Mouse (Mus musculus): ENCODE data around the gene 4930558K02Rik. TPM values are rescaled to one million over a fixed set of nuclear protein-coding genes. Genes with fewer than 3 reads are reported as not detected.

4930558K02Rik gene
- polyA plus RNA-seq, 1 experiment: not detected

DNA sequence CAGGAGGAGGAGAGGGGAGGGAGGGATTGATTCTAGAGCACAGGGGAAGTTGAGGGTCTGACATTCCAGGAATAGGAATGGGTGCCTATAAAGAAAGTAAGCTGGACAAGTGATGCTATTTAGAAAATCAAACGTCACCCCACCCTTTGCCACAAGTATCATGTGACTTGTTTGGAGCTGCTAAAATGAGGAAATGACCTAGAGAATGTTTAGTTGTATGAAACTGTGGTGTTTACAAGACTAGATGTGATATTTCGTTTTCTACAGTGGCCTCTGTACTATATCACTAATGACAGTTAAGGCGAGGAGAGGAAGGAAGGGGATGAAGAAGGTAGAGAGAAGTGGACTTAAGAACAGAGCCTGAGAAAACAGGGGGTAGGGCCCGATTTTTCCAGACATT lies 19.3 kb upstream of the 4930558K02Rik start:
- DNase-seq (ENCODE audit: low read depth): no peak

DNA sequence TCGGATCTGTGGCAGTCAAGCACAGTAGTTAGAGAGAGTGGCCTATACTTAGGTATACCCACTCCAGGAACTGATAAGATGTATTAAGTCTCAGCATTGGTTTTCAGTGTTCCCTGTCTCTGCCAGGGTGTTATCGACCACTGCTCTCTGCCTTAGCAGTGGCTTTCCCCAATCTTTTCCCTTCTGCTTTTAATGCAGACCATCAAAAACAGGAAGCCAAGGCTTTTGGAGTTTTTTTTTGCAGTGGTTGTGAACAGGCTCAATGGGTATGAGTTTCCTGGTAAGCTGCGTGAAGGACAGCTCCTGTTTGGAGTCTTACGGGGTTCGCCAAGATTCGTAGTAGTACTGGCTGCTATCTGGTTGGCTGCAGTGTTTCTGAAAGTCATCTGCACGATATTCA lies 13.0 kb upstream of the 4930558K02Rik start:
- no peak for DNase-seq (ENCODE audit: low read depth)

DNA sequence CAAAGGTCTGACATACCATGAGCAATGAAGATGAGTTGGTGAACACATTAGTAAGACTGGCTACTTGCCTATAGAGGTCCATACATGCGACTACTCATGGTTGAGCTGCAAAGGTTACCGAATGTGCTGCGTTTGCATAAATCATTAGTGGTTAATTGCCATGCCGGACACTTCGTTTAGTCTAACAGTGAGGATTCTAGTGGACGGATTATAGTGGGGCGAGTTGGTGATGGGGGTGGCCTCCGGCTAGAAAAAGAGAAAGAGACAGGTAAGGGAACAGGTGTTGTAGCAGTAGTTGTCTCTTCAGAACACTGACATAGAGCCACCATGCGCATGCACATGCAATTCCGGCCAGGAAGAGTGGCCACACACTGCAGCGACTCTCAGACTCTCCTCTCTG lies 12.4 kb upstream of the 4930558K02Rik start:
- DNase-seq (ENCODE audit: low read depth): no peak

DNA sequence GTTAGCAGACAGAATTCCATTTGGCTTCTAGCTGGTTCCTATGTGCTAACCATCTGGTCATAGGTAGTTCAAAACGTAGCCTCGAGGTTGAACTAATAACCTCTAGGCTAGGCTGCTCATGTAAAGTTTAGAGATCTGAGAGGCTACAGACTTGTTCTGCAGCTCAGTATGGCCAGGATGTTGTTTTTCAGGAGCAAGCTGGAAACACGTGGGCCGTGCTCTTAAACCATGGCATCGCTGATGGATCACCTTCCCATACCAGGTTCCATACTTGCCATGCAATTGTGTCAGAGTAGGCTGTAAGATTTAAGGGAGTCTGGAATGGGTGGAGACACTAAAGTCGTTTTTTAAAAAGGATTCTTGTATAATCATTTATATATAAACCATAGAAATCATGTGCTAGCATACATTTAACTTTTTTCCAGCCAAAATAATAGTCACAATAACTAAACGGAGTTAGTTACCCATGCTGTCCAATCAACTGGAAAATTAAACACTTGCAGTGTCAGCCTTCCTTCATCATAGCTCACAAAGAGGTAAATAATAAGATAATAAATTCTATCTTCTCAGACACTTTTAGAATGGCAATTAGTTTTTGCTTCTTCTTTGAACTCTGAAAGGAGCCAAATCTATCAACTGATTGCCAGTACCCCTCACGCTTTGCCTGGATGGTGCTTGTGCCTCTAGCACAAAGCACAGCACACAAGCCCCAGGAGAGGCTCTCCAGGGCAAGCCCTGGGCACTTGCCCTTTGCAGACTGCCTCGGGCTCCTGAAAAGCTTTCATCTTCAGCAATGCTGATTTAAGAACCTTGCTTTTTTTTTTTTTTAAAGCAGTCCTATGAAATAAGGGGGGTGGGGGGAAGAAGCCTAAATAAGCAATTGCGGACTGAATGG lies 11.5 kb upstream of the 4930558K02Rik start:
- DNase-seq (ENCODE audit: low read depth): no peak

DNA sequence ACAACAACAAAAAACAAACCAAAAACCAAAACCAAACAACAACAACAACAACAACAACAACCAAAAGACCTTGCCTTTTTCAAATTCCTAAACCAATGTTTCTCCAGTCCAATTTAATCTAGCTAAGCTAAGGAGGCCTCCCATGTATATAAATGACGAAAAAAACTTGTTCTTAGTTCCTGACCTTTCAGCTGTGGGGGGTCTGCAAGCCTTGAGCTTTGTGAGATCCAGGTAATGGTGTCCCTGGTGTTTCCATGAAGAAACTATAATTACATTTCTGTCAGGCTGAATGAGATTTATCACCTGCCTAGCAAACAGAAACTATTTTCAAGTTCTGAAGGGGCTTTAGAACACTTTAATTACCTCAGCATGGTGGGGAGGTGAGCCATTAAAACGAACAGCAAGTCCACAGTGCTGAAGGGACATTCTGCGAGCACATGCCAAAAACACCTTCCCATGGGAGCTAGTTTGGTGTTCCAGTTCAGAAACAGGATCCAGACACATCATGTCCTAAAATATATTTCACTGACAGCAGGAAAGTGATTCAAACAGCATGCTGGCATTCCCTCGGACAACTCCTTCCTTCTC lies 4.6 kb upstream of the 4930558K02Rik start:
- DNase-seq (ENCODE audit: low read depth): no peak

DNA sequence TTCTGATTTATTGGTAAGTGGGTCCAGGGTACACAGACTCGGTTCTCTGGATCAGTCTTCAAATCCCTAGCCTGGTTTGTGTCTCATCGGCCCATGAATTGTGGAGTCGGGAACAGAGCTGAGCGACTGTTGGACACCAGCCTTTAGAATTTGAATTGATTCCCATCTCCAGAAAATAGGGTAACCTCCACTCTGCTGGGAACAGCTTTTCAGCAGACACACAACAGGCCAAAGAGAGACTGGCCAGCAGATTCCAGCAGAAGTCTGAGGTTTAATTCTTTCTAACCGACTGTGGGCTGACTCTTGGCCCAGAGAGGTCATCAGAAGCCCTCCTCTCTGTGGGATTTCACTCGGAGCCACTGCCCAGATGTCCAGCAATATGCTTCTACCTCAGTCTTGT lies 4.0 kb upstream of the 4930558K02Rik start:
- DNase-seq (ENCODE audit: low read depth): no peak

DNA sequence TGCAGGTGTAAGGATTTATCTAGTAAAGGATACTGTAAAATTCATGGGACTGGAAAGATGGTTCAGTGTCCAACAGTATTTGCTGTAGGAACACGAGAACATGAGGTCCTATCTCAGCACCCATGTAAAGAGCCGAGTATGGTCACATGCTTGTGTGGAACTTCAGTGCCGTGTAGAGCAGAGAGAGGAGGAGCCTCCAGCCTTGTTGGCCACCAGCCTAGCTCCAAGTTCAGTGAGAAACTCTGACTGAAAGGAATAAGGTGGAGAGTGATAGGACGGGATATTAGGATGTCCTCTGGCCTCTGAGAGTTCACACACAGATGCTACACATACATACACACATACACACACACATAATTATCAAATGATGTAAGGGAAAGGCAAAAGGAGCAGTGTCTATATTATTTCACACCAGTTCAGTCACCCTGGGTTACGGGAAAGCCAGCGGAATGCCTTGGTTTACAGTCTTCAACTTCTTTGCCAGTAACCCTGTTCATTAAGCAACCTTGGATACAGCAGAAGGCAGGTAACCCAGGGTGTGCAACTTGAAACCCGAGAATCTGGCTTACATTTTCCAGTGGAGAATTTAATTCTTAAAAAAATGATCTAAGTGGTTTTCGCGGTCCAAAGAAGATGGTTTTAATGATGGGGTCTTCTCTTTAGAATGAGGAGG lies 1.3 kb upstream of the 4930558K02Rik start:
- DNase-seq (ENCODE audit: low read depth): no peak

DNA sequence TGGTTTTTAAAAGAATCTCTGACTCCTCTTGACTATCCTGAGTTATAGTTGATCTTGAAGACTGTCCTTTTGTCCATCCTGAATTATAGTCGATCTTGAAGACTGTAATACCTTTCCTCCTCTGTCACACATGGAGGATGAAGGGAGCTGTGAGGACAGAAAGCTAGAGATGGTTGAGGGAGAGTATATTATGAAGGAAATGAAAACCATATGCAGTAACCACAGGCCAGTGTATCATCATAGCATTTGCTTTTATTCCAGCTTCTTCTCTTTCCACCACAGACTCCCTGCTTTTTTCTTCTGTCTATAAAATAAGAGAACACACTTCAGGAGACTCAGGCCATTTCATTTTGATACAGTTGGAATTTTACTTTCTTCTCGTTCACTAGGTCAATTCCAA lies 610 bp upstream of the 4930558K02Rik start:
- DNase-seq (ENCODE audit: low read depth): no peak

DNA sequence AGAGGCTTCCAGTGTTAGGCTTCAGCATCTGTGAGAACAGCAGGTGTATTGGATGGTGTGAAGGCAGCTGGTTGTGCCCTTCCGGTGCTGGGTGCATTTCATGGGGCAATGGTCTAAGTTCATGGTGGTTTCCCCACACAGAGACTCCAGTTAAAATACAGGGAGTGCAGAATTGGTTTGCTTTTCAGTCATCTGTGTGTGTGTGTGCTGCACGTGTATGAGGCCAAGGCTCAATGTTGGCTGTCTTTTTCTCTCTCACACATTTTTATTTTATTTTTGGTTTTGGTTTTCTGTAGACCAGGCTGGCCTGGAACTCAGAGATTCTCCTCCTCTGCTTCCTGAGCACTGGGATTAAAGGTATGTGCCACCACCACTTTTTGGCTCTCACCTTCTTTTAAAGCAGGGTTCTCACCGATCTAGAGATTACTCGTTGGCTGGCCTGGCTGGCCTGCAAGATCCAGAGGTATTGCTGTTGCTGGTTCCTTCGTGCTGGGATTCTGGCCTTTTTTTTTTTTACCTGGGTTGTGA lies 1.2 kb downstream of the 4930558K02Rik start:
- DNase-seq (ENCODE audit: low read depth): no peak

DNA sequence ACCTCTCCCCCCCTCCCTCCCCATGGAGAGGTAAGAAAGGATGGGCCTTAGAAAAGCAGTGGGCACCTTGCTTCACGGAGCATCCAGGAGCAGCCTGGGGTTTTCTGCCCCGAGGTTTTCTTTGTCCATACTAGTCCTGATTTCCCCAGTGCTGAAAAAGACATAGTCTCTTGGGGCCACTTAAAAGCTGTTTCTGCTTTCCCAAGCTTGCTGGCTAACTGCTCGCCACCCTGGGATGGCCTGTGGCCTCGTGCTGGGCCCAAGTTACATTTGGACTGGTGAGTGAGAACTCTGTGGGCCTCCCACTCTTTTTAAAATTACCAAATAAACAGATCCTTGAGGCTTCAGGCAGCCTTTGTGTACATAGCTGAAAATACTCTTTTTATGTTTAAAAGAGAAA lies 2.1 kb downstream of the 4930558K02Rik start:
- DNase-seq (ENCODE audit: low read depth): no peak

DNA sequence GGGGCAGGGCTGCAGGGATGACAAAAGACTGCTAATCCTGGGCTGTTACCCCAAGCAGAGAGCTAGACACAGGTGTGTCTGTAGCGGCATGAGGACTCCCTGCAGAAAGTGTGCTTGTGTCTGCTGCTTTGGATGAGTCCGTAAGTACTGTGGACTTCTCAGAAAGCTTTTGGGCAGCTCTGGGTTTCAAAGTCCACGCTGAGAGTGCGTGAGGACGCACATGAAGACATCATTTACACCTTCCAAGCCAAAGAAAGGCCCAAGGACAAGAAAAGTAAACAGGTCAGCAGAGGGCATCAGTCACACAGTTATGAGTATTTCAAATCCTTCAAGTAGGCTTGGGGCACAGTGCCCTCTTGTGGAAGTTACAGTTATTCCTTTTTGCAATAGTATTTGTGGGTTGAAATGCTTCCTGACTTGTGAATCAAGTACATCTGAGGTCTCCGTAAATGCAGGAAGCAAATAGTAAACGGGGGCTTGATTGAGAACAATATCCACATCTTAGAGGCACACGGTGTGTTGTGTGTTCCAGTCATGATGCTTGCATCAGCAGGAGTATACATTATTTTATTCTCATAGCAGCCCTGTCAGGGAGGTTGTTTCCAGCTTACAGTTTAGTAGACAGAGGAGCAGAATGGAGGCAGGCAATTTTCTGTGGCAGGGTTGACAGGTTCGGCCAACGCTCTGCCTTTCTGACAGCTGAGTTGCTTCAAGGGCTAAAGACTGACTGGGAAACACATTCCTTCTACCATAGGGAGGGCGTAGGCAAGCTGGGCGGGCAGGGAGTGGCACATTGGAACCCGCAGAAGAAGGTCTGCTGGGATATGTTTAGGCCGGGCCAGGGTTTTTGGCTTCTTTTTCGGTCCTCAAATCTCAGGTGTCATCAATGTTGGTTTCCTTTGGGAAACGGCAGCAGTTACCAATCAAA lies 2.9 kb downstream of the 4930558K02Rik start:
- DNase-seq (ENCODE audit: low read depth): no peak

DNA sequence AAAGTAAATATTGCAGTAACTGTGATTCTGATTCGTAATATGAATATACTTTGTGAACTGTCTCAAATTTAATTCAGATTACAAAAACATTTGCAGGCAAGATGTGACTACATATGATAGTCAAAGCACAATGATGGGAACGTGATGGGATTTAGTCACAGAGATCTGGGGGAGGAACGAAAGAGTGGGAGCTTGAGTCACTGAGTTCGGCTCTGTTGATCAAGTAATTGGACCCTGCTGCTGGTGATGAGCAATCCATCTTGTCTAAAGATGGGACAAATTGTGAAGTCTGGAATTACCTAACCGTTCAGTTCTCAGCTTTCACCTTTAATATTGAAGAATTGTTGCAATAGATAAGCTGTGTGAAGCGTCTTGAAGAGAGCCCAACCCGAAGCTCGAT lies 7.2 kb downstream of the 4930558K02Rik start:
- no peak for DNase-seq (ENCODE audit: low read depth)

DNA sequence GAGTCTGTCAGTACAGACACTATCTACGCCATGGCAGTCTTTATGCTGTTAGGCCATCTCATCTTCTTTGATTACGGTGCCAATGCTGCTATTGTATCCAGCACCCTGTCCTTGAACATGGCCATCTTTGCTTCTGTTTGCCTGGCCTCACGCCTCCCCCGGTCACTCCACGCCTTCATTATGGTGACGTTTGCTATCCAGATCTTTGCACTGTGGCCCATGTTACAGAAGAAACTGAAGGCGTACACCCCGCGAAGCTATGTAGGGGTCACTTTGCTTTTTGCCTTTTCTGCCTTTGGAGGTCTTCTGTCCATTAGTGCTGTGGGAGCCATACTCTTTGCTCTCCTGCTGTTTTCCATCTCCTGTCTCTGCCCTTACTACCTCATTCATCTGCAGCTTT lies 8.6 kb downstream of the 4930558K02Rik start:
- no peak for DNase-seq (ENCODE audit: low read depth)

DNA sequence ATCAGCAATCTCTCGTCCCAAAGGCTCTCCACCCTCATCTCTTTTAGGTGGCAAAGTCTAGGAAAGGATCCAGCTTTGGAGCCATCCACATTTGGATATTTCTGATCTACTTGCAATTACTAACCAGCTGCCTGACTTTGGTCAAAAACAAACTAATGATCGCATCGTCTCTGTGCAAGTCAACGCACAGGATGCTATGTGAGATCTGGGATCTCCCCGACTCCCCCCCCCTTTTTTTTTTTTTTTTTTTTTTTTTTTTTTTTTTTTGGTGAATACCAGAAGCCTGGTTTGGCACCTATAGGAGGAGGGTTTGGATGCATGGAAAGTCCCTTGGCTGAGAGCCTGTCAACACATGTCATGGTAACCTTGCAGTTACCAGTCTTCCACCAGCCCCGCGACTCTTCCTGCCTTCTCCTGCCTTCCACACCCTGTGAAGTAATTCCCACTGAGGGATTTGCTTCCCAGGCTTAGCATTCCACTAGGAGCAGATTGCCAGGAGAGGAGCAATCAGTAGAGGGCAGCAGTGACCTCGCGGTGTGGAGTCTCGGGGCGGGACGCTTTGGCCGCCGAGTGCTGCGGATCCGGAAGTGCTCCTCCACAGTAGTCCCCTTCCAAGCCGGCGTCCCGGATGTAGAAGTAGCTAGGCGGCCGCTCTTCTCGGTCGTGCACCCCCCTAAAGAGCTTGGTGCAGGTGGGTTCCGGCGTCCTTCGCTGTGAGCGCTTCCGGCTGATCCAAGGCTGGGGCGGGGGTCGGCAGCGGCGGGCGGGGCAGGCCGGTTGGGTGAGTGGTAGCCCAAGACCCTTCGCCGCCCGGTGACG lies 10.6 kb downstream of the 4930558K02Rik start, which contains the start of gene Pigc:
Gene Pigc, plus strand, starts transcription at position 598 of the 819 bp plus-strand sequence.
- DNase-seq (ENCODE audit: low read depth): peak; percentile 64

DNA sequence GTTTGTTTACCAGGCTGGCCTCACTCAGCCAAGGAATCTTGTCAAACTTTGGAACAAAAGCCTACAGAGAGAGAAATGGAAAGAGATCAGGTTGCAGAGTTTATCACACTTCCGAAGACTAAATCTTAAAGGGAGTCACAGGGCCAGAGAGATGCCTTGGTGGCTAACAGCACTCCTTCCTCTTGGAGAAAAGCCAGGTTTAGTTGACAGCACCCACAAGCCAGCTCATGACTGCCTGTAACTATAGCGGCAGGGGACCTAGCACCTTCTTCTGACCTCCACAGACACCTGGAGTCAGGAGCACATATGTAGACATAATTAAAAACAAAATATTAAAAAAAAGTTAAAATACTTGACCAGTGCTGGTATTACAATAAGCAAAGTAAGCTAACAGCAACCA lies 11.5 kb downstream of the 4930558K02Rik start:
- DNase-seq (ENCODE audit: low read depth): no peak

DNA sequence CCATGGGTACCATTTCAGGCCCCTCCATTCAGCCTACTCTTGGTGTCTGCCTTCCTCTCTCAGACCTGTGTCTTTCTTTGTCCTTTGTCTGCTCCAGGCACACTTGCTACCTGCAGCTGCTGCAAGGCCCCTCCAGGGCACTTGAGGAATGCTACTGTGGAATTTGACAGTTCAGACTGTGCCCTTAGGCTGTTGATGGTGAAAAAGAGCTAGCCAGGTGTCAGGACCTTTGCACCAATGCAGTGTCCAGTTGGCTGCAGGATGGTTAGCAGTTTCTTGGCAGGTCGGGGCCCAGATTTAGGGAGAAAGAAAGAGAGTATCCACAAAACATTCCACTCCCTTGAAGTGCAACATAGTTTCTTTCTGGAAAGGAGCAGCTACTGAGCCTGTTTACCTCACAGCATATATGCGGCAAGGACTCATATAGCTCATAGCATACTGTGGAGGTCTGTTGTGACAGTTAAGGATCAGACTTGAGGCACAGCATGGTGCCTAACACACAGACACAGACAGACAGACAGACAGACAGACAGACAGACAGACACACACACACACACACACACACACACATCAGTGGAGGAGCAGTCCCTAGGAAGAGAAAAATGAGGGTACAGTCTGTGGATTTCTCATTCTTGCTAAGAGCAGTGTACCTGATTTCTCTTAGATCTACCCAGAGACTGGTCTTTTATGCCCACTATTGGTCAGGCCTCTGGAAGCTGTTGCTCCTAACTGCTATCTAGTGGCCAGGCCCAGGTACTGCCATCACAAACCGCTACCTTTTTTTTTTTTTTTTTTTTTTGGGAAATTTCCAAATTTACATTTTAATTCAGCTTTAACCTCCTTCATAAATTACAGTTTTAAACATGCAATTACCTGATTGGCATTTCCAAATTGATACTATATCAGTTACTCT lies 16.7 kb downstream of the 4930558K02Rik start:
- no peak for DNase-seq (ENCODE audit: low read depth)

DNA sequence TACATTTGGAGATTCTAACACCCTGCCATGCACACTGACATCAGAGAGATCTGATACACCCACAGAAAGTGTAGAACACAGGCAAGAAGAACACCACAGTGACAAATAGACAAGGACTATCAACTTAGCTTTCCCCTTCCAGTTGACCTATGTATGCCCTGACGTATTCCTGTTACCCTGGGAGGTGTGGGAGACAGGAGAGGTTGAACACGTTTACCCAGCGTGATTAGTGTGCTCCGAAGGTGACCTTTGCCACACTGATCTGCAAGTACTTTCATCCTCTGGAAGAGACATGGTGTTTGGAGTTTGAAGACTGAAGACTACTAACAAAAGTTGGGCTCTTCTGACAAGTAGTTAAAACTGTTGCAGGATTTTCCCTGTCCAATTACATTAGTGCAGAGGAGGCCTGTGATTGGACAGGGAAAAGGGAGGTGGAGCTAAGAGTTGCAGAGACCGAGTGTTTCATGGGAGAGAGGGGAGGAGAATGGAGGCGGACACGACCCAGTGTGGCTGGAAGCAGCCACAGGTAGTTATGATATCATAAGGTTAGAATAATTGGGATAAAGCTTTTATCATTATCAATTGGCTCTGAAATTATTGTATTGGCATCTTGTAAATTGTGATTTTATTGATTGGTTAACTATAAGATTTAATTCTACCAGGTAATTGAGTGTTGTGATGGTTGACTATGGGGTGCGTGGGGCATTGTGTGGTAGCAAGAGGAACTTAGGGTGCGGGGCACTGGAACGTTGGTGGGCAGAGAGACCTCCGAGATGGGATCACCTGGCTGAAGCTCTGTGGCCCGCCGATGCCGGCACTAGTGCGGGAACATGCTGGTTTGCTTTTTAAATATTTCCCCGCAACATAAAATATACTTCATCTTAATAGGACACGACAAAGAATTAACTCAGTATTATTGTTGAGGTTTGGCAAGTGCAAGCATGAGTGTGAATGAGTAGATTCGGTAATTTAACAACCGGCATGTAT lies 21.2 kb downstream of the 4930558K02Rik start:
- DNase-seq (ENCODE audit: low read depth): no peak

DNA sequence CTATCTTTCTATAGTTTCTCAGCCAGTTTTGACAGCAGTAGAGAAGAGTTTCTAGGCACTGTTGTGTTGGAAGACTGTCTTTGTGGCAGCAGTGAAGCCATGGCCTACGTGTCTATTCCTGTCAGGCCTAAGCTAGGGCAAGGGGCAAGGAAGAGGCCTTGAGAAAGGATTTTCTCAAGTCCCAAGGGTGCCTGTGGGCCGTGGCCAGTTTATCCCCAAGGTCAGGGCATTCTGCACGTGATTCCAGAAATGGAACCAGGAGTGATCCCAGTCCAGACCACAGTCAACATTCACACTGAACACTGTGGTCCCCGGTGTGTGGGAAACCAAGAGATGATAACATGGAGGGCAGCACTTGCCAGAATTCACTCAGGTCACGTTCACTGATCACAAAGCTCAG lies 23.6 kb downstream of the 4930558K02Rik start:
- no peak for DNase-seq (ENCODE audit: low read depth)

Measured in gonadal fat pad, adult 2 months (tissue).